In genomic region chr1:136711243-136711642, GRCm38 (mm10) we compare ENCODE assay signal across 23 mouse cellular contexts.
"Had no signal": no experiment of that assay in that cellular context is flagged by ENCODE, and none has a peak within 500 bp of the region (broad histone marks: within the 10 kb centered on the region; RNA-seq: fewer than 3 reads in every experiment).

No protein-coding gene starts in this region.

- H3K27ac ChIP-seq: intestine, embryonic 15.5 days; layer of hippocampus, adult 2 months; left cerebral cortex, adult 2 months; limb, embryonic 12.5 days; liver, embryonic 12.5 days; liver, embryonic 15.5 days; lung, embryonic 15.5 days; midbrain, embryonic 10.5 days; stomach, embryonic 15.5 days had no signal

- H3K27me3 ChIP-seq: intestine, embryonic 15.5 days; limb, embryonic 12.5 days; liver, embryonic 12.5 days; liver, embryonic 15.5 days; lung, embryonic 15.5 days; stomach, embryonic 15.5 days had no signal

- H3K36me3 ChIP-seq: intestine, embryonic 15.5 days; limb, embryonic 12.5 days; liver, embryonic 12.5 days; liver, embryonic 15.5 days; lung, embryonic 15.5 days; midbrain, embryonic 10.5 days; stomach, embryonic 15.5 days had no signal

- DNase-seq: kidney, adult 11 months; kidney, adult 8-10 months; kidney, postnatal 25 days; layer of hippocampus, adult 9-11 months; liver; lung, adult 18-20 months; lung, postnatal 10 days; lung, postnatal 36 days; right cerebral cortex, adult 18-20 months; right cerebral cortex, postnatal 14 days; right cerebral cortex, postnatal 4 days; thymus, adult 18-20 months; thymus, postnatal 36 days had no signal

- H3K9me3 ChIP-seq: intestine, embryonic 15.5 days; limb, embryonic 12.5 days; liver, embryonic 12.5 days; liver, embryonic 15.5 days; lung, embryonic 15.5 days; midbrain, embryonic 10.5 days; stomach, embryonic 15.5 days had no signal

- ATAC-seq: intestine, embryonic 15.5 days; liver, embryonic 12.5 days had no signal

- H3K4me2 ChIP-seq: intestine, embryonic 15.5 days; limb, embryonic 12.5 days; liver, embryonic 12.5 days; liver, embryonic 15.5 days; lung, embryonic 15.5 days; stomach, embryonic 15.5 days had no signal

- H3K4me3 ChIP-seq: intestine, embryonic 15.5 days; layer of hippocampus, adult 2 months; left cerebral cortex, adult 2 months; limb, embryonic 12.5 days; liver, embryonic 12.5 days; liver, embryonic 15.5 days; lung, embryonic 15.5 days; megakaryocyte, embryonic 14.5 days; midbrain, embryonic 10.5 days; stomach, embryonic 15.5 days had no signal

- H3K9ac ChIP-seq: intestine, embryonic 15.5 days; limb, embryonic 12.5 days; liver, embryonic 12.5 days; liver, embryonic 15.5 days; lung, embryonic 15.5 days; stomach, embryonic 15.5 days had no signal

- H3K4me1 ChIP-seq: intestine, embryonic 15.5 days; limb, embryonic 12.5 days; liver, embryonic 12.5 days; liver, embryonic 15.5 days; lung, embryonic 15.5 days had no signal
